Mouse (Mus musculus): ENCODE data around the gene Lrrc49.

Lrrc49 gene

DNA sequence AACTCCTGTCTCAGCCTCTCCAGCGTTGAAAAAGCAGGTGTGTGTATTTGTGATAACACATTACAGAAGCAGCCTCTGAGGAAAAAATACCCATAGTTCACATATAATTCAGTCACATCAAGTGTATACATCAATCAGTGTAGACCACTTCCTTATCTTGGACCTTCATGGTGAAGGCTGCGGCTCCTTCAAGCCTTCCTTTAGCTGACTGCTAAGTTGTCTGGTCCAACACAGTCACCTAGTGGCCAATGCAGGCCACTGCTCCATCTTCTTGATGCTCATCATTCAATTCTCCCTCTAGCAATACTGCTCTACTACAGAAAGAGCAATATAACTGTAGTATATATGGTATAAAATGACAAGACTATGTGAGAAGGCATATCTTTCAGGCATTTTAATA lies 88.5 kb downstream of the Lrrc49 start:
- peak in 1 of 2 experiments; percentile 27 for DNase-seq (ENCODE audit: low spot score in 2 of 2)

GRCm38 (mm10) chr9:60595406-60595805 lies 92.6 kb downstream of the Lrrc49 start:
- no peak for DNase-seq (ENCODE audit: low spot score in 2 of 2)

DNA sequence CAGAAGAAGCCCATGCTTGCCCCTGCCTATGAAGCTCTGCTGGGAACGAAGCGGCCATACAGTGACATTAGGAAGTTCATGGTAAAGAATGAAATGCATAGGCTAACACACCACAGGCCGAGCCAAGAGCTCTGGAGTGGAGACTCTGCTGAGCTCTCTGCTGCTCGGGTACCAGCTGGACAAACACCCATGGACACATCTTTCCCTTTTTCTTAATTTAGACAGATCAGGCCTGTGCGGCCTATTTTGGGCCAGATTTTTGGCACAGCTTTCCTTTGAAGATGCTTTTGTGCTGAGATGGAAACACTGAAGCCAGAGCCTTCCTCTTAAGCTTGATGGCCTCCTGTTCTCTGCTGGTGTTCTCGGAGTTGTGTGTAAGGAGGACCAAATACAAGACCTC lies 95.0 kb downstream of the Lrrc49 start:
- peak in 1 of 2 experiments; percentile 14 for DNase-seq (ENCODE audit: low spot score in 2 of 2)

GRCm38 (mm10) chr9:60592363-60592762 lies 95.6 kb downstream of the Lrrc49 start:
- DNase-seq (ENCODE audit: low spot score in 2 of 2) = no peak

DNA sequence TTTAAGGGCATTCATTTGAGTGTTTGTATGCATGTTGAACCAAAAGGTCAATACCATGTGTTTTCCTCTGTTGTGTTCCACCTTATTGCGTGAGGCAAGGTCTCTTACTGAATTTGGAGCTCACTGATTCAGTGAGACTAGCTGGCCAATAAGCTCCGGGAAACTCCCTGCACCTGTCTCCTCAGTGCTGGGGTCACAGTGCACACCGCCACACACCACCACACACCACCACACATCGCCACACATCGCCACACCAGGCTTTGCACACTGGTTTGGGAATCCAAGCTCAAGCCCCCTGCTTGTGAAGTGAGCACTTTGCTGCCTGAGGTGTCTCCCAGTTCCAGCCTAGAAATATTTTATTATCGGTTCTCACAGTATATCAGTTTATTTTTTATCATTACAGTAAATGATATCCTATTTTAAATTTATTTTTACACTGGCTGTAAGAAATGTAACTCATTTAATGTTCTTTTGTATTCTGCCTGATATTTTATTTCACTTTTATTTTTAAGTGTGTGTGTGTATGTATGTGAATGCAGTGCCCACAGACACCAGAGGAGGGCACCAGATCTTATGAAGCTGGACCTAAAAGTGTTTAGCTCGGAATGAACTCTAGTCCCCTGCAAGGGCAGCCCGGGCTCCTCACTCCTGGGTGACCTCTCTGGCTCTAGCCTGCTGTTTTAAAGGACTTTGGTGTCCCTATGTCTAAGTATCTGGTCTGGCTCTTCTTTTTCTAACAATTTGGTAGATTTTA lies 96.9 kb downstream of the Lrrc49 start:
- DNase-seq (ENCODE audit: low spot score in 2 of 2) = no peak

GRCm38 (mm10) chr9:60588914-60589313 lies 99.0 kb downstream of the Lrrc49 start:
- no peak for DNase-seq (ENCODE audit: low spot score in 2 of 2)

DNA sequence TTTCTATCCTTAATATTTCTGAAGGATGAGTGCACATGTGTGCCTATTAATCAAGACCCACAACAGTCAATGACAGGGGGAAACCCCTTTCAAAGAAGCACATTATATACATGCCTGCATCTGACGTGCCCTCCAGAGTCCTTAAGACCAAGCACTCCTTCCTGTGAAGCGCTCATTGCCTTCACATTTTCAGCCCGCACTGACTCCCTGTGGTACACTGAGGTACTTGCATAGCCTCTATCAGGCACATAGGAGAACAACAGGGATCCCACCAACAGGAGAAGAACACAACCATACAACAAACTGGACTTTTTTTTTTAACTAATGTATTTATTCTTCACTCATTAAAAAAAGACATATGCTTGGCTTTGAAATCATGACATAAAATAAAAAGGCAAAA lies 101.0 kb downstream of the Lrrc49 start:
- DNase-seq (ENCODE audit: low spot score in 2 of 2) = no peak

- no peak for DNase-seq (ENCODE audit: low spot score in 2 of 2)
Measured at GRCm38 (mm10) chr9:60585206-60585605, 102.8 kb downstream of the Lrrc49 start.

DNA sequence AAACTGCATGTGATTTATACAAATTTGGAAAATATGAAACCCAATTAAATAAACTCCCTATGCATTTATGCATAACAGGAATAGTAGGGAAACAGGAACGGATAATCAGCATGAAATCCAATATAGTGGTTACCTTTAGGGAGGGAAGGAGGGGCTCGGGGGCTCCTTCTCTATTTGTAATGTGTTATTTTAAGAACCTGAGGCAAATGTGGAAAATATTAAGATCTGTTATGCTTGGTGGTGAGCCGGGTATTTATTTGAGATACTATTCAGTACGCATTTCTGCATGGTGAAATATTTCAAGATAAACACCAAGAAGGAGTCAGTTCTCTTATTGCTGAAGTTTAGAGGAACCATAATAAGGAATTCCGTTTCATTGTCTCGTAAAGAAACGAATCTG lies 105.4 kb downstream of the Lrrc49 start:
- DNase-seq (ENCODE audit: low spot score in 2 of 2) = no peak

GRCm38 (mm10) chr9:60573011-60573410 lies 114.9 kb downstream of the Lrrc49 start:
- DNase-seq (ENCODE audit: low spot score in 2 of 2) = no peak

DNA sequence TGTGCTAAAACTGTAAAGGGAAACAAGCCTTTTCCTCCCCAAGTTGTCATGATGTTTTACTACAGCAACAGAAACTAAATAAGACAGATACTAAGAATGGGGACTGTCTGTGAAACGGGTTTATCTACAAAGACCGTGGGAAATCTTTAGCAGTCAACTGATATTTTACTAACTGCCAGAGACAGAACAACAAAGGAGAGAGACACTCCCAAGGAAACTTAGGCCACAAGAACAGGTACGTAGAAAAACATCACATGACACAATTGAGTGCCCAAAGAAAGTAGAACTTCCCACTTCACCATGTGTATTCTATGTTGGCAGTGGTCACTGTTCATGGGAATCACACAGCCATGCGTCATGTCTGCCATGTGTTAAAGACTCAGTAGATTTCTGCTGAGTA lies 116.2 kb downstream of the Lrrc49 start:
- no peak for DNase-seq (ENCODE audit: low spot score in 2 of 2)

- DNase-seq (ENCODE audit: low spot score in 2 of 2) = no peak
Measured at GRCm38 (mm10) chr9:60571041-60571440, 116.9 kb downstream of the Lrrc49 start.

DNA sequence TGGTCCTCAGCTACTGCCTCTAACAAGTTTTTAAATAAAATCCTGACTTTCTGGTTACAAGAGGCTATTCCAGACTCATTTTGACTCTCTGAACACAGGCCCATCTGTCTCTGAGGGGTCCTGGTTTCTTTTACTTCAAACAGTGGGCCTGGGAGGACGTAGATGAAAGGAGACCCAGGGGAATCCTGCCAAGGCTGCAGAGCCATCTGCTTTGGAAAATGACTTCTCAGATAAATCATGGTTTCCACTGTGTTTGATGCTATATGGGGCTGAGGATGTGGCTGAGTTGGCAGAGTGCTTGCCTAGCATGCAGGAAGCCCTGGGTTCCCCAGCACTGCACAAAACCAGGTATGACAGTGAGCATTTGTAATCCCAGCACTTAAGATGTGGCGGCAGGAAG lies 118.6 kb downstream of the Lrrc49 start:
- DNase-seq (ENCODE audit: low spot score in 2 of 2) = no peak

DNA sequence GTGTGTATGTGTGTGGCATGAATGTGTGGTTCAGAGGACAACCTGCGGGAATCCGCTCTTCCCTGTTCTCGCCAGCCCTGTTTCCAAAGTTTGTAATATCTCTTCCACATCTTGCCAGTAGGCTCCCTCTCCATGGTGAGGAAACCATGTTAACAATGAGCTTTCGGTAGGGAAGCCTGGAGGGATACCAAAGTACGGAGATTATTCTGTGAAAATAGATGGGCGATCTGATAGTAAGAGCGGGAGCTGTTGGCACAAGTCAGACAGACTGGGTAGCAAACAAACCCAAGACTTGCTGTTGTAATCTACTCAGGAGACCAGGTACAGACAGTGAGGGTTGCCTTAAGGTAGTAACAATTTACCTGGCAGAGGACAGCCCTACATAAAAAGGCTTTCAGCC lies 124.1 kb downstream of the Lrrc49 start:
- no peak for DNase-seq (ENCODE audit: low spot score in 2 of 2)

- no peak for DNase-seq (ENCODE audit: low spot score in 2 of 2)
Measured at GRCm38 (mm10) chr9:60562443-60563371, 125.3 kb downstream of the Lrrc49 start.

DNA sequence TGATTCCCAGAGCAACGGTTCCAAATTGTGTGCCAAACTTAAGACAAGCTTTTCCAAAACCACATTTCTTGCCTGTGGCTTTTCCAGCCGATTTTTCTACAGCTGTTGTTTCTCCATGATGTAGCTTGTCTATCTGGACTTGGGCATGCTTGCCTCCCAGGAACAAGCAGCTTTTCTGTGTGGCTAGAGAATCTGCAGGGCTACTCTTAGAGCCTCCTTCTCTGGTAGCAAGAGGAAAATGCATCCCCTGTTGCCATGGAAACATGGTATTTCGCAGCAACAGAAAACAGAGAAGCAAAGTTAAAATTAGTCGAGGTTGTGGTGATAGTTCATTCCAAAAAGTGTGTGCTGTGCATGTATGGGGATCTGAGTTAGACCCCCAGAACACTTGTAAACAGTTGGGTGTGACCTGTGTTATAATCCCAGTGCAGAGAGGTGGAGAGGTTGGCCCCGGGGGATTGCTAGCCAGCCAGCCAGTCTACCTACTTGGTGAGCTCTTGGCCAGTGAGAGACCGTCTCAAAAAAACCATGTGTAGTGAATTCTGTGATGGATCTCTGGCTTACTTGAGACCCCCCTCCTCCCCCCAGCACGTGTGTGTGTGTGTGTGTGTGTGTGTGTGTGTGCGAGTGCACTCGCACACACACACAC lies 126.2 kb downstream of the Lrrc49 start:
- DNase-seq (ENCODE audit: low spot score in 2 of 2) = peak in 1 of 2 experiments; percentile 27

- no peak for DNase-seq (ENCODE audit: low spot score in 2 of 2)
Measured at GRCm38 (mm10) chr9:60558507-60558906, 129.5 kb downstream of the Lrrc49 start.

- no peak for DNase-seq (ENCODE audit: low spot score in 2 of 2)
Measured at GRCm38 (mm10) chr9:60551238-60551637, 136.7 kb downstream of the Lrrc49 start.

DNA sequence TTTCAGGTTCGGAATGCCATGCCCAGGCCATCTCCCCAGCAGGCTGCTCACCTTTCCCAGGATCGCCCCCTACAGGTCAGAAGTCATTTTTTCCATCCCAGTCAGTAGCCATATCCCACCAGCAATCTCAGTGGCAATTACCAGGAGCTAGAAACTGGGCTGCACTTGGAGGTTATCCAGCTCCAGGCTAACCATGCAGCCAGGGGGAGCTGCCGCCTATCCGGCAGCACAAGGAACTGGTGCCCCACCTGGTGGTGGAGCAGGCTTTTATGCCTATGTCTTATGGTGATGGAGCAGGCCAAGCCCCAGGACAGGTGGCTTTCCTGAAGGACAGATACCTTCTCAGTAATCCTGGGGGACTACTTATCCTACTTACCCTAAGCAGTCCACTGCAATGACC lies 139.8 kb downstream of the Lrrc49 start:
- peak in 1 of 2 experiments; percentile 14 for DNase-seq (ENCODE audit: low spot score in 2 of 2)

DNA sequence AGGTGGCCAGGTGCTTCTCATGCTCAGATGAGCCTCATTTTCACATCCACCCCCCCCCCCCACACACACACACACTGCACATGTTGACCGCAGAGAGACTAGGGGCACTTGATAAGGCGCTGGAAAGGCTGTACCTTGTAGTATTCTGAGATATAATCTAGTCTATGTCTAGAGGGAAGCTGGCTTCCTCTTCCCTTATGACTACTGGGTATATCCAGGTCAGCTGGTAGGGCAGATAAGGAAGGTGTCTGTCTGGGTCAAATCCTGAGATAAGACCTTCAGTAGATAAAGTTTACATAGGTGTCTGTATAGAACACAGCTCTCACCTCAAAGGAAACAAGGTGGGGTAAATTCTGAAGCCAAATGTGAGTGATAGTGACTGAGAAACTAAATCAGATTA lies 141.8 kb downstream of the Lrrc49 start:
- DNase-seq (ENCODE audit: low spot score in 2 of 2) = no peak

- DNase-seq (ENCODE audit: low spot score in 2 of 2) = no peak
Measured at GRCm38 (mm10) chr9:60545361-60546096, 142.4 kb downstream of the Lrrc49 start.

Measured in frontal cortex, postnatal 14 days (tissue).